Mouse (Mus musculus): Measurements from ENCODE around the gene Slco1a5. TPM values are rescaled to one million over a fixed set of nuclear protein-coding genes. Genes with fewer than 3 reads are reported as not detected.
"Not testable (repeated sequence)": the region's sequence is repeated elsewhere in the genome, so short reads cannot be mapped to it uniquely, and the experiment has no call there.

The Slco1a5 gene
- total and polyA plus RNA-seq, 3 experiments: 0.04 TPM; not detected in 2

DNA sequence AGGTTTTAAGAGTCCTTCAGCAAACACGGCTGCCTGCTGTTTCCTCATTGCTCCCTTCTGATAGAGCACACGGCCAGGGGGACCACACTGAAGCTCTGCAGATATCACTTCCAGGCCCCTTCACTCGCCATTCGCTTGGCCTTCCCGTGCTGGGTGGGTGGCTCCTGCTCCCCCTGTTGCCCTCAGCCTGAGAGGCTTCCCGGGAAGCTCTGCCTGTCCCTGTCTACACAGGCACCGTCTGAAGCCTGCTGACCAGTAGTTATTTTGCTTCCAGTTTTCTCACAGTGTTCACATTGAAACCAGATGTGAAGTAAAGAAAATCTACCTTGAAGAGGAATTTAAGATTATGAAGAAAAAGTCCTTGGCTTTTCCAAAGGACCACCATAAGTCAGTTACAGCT, 34.3 kb upstream of the Slco1a5 start:
- H3K9ac ChIP-seq (ENCODE audit: control insufficient read depth, low read depth, low read length, poor library complexity, severe bottlenecking): no peak overlapping the region
- no peak for TF ChIP-seq RAD21 (IDR thresholded peaks at IDR 0.05; ENCODE audit: low read depth, low read length)
- no peak for TF ChIP-seq POLR2AphosphoS2 (IDR thresholded peaks at IDR 0.05; ENCODE audit: low read length)
- no peak for TF ChIP-seq ZKSCAN1 (IDR thresholded peaks at IDR 0.05; ENCODE audit: low read depth, low read length)
- TF ChIP-seq MAX (IDR thresholded peaks at IDR 0.05; ENCODE audit: low read length): no peak
- TF ChIP-seq POLR2AphosphoS5 (IDR thresholded peaks at IDR 0.05; ENCODE audit: borderline replicate concordance, low read depth, low read length): no peak
- TF ChIP-seq HCFC1 (IDR thresholded peaks at IDR 0.05; ENCODE audit: low read depth, low read length): no peak
- no peak for TF ChIP-seq E2F4 (IDR thresholded peaks at IDR 0.05; ENCODE audit: borderline replicate concordance, low read depth, low read length)
- TF ChIP-seq MYB (IDR thresholded peaks at IDR 0.05; ENCODE audit: low read depth, low read length): no peak
- H3K4me3 ChIP-seq (ENCODE audit: control insufficient read depth in 1 of 2, insufficient read depth in 1 of 2, low read depth in 2 of 2, low read length in 2 of 2): no peak overlapping the region
- no peaks in the 10 kb centered on the region for H3K27me3 ChIP-seq (ENCODE audit: control insufficient read depth in 1 of 2, insufficient read depth in 2 of 2, low read length in 2 of 2)
- no peaks in the 10 kb centered on the region for H3K4me1 ChIP-seq (ENCODE audit: control insufficient read depth in 1 of 2, insufficient read depth in 2 of 2, low read length in 2 of 2)
- no peak for DNase-seq (ENCODE audit: low read depth, low spot score)
- H3K9me3 ChIP-seq (replicated peaks; ENCODE audit: insufficient read depth, low read length): no peaks in the 10 kb centered on the region
- peaks cover 0 to 2% of the 10 kb centered on the region in 2 experiments; a peak in 2 of 4 replicates for H3K36me3 ChIP-seq (ENCODE audit: control insufficient read depth in 1 of 2, insufficient read depth in 2 of 2, low read length in 2 of 2)
- H3K79me2 ChIP-seq (ENCODE audit: control insufficient read depth, insufficient read depth, low read length, poor library complexity): no peaks in the 10 kb centered on the region
- no peak overlapping the region for H3K27ac ChIP-seq (ENCODE audit: control insufficient read depth, low read depth, low read length)

GRCm38 (mm10) chr6:142352099-142352498, 29.3 kb upstream of the Slco1a5 start:
- not testable (repeated sequence) for H3K4me3 ChIP-seq (ENCODE audit: control insufficient read depth in 1 of 2, insufficient read depth in 1 of 2, low read depth in 2 of 2, low read length in 2 of 2); H3K4me1 ChIP-seq (ENCODE audit: control insufficient read depth in 1 of 2, insufficient read depth in 2 of 2, low read length in 2 of 2); H3K36me3 ChIP-seq (ENCODE audit: control insufficient read depth in 1 of 2, insufficient read depth in 2 of 2, low read length in 2 of 2); H3K27me3 ChIP-seq (ENCODE audit: control insufficient read depth in 1 of 2, insufficient read depth in 2 of 2, low read length in 2 of 2); H3K9me3 ChIP-seq (replicated peaks; ENCODE audit: insufficient read depth, low read length); DNase-seq (ENCODE audit: low read depth, low spot score); H3K27ac ChIP-seq (ENCODE audit: control insufficient read depth, low read depth, low read length); H3K79me2 ChIP-seq (ENCODE audit: control insufficient read depth, insufficient read depth, low read length, poor library complexity); H3K9ac ChIP-seq (ENCODE audit: control insufficient read depth, low read depth, low read length, poor library complexity, severe bottlenecking)

GRCm38 (mm10) chr6:142347431-142348385, 24.9 kb upstream of the Slco1a5 start:
- H3K9ac ChIP-seq (ENCODE audit: control insufficient read depth, low read depth, low read length, poor library complexity, severe bottlenecking): no peak overlapping the region
- H3K27me3 ChIP-seq (ENCODE audit: control insufficient read depth in 1 of 2, insufficient read depth in 2 of 2, low read length in 2 of 2): no peaks in the 10 kb centered on the region
- H3K27ac ChIP-seq (ENCODE audit: control insufficient read depth, low read depth, low read length): no peak overlapping the region
- no peak for DNase-seq (ENCODE audit: low read depth, low spot score)
- peaks cover 0 to 5% of the 10 kb centered on the region in 2 experiments; a peak in 3 of 4 replicates for H3K4me1 ChIP-seq (ENCODE audit: control insufficient read depth in 1 of 2, insufficient read depth in 2 of 2, low read length in 2 of 2)
- no peaks in the 10 kb centered on the region for H3K9me3 ChIP-seq (replicated peaks; ENCODE audit: insufficient read depth, low read length)
- H3K4me3 ChIP-seq (ENCODE audit: control insufficient read depth in 1 of 2, insufficient read depth in 1 of 2, low read depth in 2 of 2, low read length in 2 of 2): no peak overlapping the region
- H3K36me3 ChIP-seq (ENCODE audit: control insufficient read depth in 1 of 2, insufficient read depth in 2 of 2, low read length in 2 of 2): peaks cover 0 to 8% of the 10 kb centered on the region in 2 experiments; a peak in 2 of 4 replicates
- TF ChIP-seq GABPA (IDR thresholded peaks at IDR 0.05; ENCODE audit: low read depth, low read length): no peak
- no peak for TF ChIP-seq USF1 (IDR thresholded peaks at IDR 0.05; ENCODE audit: low read depth, low read length)
- H3K79me2 ChIP-seq (ENCODE audit: control insufficient read depth, insufficient read depth, low read length, poor library complexity): no peaks in the 10 kb centered on the region; the same call in 1 of the 2 replicates
